Mouse (Mus musculus) forebrain, embryonic 16.5 days (tissue): ENCODE results near the gene Ctnnbip1. TPM values are rescaled to one million over a fixed set of nuclear protein-coding genes. Genes with fewer than 3 reads are reported as not detected.

Experiments
- ATAC-seq: fragments of 200-750 bp; cut with Nextera tagmentation; 2 replicates; pipeline ENCODE4 v1.8.0; 2017; ENCODE audit warnings: mild to moderate bottlenecking, moderate library complexity
- H3K27ac ChIP-seq: fragments of 300-500 bp; sonication (generic); 2 replicates; pipeline ENCODE4 v1.5.1; 2014; ENCODE audit warnings: low read length, control low read depth
- H3K27me3 ChIP-seq: fragments of 300-500 bp; sonication (generic); replicated peaks from 2 replicates; pipeline ENCODE4 v1.6.1; 2014; ENCODE audit warnings: low read length; ENCODE audit not compliant: control insufficient read depth, insufficient read depth
- H3K36me3 ChIP-seq: fragments of 300-500 bp; sonication (generic); 2 replicates; pipeline ENCODE4 v1.6.1; 2014; ENCODE audit not compliant: control insufficient read depth, insufficient read depth
- H3K4me1 ChIP-seq: fragments of 300-500 bp; sonication (generic); replicated peaks from 2 replicates; pipeline ENCODE4 v1.6.1; 2014; ENCODE audit warnings: low read length; ENCODE audit not compliant: control insufficient read depth, insufficient read depth
- H3K4me2 ChIP-seq: fragments of 300-500 bp; sonication (generic); 2 replicates; pipeline ENCODE4 v1.6.1; 2014; ENCODE audit warnings: mild to moderate bottlenecking, low read length, control low read depth
- H3K4me3 ChIP-seq: fragments of 300-500 bp; sonication (generic); replicated peaks from 2 replicates; pipeline ENCODE4 v1.5.1; 2014; ENCODE audit warnings: mild to moderate bottlenecking, low read length, control low read depth
- H3K9ac ChIP-seq: fragments of 300-500 bp; sonication (generic); replicated peaks from 2 replicates; pipeline ENCODE4 v1.6.1; 2014; ENCODE audit warnings: low read depth, low read length, control low read depth
- H3K9me3 ChIP-seq: fragments of 300-500 bp; sonication (generic); 2 replicates; pipeline ENCODE4 v1.6.1; 2016; ENCODE audit warnings: low read length; ENCODE audit not compliant: control insufficient read depth
- WGBS: fragments of 180-500 bp; shearing (Covaris S2); extraction: QIAGEN DNeasy Blood & Tissue Kit; methylation state at CpG from one replicate; pipeline ENCODE4 v1.1.7; 2014; 5-methylcytosine and 5-hydroxymethylcytosine counted together
- polyA plus RNA-seq: library from polyadenylated mRNA; unstranded; fragments of >200 nt; fragmentation: Nextera tagmentation; extraction: Ambion mirVana; gene quantifications from 2 replicates; pipeline ENCODE4 v1.2.1, GENCODE M21; 2015

The Ctnnbip1 gene
- polyA plus RNA-seq, 1 experiment from 2014 or later: 105 TPM

DNA sequence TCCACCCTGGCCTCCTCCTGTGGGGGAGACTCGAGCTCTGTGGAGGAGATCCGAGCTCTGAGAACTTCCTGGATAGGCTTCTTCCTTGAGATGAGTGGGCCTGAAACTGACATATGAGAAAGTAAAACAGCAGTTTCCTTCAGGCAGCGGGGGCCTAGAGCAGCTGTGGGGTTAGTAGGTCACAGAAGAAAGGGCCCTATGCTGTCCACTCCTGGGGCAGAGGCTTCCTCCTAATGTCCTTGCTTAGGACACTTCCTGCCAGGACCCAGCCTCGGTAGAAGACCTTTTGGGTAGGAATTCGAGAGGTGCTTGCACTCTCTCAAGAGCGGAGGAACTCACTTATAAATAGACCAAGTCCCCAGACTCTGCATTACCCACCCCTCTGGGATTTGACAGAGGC is 11.7 kb downstream of the Ctnnbip1 start:
- no peak for ATAC-seq
- no peaks in the 10 kb centered on the region for H3K36me3 ChIP-seq
- 88% methylated on average over 6 of the region's 6 CpGs for WGBS
- no peak overlapping the region for H3K9ac ChIP-seq
- peaks cover 6% of the 10 kb centered on the region; the same call in 1 of the 2 replicates for H3K4me1 ChIP-seq
- no peaks in the 10 kb centered on the region for H3K27me3 ChIP-seq
- no peak overlapping the region for H3K4me3 ChIP-seq
- H3K9me3 ChIP-seq: no peaks in the 10 kb centered on the region
- no peak overlapping the region for H3K4me2 ChIP-seq
- H3K27ac ChIP-seq: no peak overlapping the region

DNA sequence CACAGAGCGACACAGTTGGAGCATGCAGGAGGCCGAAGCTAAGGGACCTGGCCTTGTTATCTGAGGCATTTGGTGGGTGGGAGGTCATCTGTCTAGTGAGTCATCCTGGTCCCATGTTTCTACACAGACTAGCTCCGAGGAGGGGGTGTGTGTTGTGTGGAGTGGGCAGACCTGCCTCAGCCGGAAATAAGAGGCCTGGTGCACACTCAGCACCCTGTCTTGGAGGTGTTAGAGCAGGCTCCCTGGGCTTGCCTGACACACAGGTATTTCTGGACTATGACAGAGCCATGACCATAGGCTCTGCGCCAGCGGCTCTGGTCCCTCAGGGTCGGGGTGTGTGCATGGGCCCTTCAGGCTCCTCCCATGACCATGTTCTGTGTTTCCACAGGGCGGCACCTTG is 21.4 kb downstream of the Ctnnbip1 start:
- 0 out of 2 replicates have a peak, but pooled peaks cover 2% of the 10 kb centered on the region for H3K4me1 ChIP-seq
- H3K27me3 ChIP-seq: no peaks in the 10 kb centered on the region
- H3K4me3 ChIP-seq: no peak overlapping the region
- no peak overlapping the region for H3K27ac ChIP-seq
- H3K9me3 ChIP-seq: no peaks in the 10 kb centered on the region
- no peaks in the 10 kb centered on the region for H3K36me3 ChIP-seq
- no peak for ATAC-seq
- WGBS: 90% methylated on average over 8 of the region's 8 CpGs
- 0 out of 2 replicates have a peak overlapping the region, but pooled peaks have one; percentile 9 for H3K9ac ChIP-seq
- H3K4me2 ChIP-seq: no peak overlapping the region

DNA sequence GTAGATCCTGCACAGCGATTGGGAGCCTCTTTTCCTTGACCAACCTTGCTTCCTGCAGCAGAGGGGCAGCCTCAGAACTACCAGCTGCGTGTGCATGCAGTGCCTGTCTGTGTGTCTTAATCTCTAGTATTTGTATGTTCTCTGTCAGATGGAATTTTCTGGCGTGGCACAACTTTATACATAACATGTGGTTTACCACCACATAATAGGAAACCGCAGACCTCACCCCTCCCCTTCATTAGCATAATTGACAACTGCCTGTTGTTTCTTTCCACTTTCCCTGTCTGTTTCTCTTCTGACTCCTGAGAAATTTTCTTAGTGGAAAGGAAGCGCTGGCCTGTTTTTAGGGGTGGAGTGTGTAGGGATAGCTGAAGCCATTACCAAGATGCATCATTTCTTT is 23.9 kb downstream of the Ctnnbip1 start:
- H3K27ac ChIP-seq: no peak overlapping the region
- no peak for ATAC-seq
- peaks cover 4% of the 10 kb centered on the region; the same call in 1 of the 2 replicates for H3K36me3 ChIP-seq
- 0 out of 2 replicates have a peak, but pooled peaks cover 2% of the 10 kb centered on the region for H3K4me1 ChIP-seq
- H3K27me3 ChIP-seq: no peaks in the 10 kb centered on the region
- WGBS: 52% methylated on average over 5 of the region's 5 CpGs
- no peak overlapping the region for H3K4me2 ChIP-seq
- no peaks in the 10 kb centered on the region for H3K9me3 ChIP-seq
- no peak overlapping the region for H3K9ac ChIP-seq
- H3K4me3 ChIP-seq: no peak overlapping the region

DNA sequence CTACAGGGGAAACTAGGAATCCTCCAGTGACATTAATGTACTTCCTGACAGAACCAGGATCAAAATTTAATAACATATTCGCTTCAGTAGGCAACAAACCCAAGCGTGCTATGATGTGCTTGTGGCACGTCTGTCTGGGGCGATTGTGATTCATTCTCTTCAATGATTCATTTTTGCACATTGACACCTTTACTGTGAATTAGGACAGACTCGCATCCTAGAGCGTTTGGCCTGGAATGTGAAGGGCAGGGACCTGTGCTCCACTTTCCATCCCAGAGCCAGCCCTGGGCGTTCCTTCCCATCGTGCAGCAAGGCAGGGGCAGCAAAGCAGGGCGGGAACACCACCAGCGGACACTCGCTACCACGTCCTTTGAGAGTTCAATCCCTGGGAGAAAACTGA is 24.4 kb downstream of the Ctnnbip1 start:
- no peak overlapping the region for H3K9ac ChIP-seq
- H3K4me3 ChIP-seq: no peak overlapping the region
- peaks cover 4% of the 10 kb centered on the region; the same call in 1 of the 2 replicates for H3K36me3 ChIP-seq
- H3K27ac ChIP-seq: no peak overlapping the region
- WGBS: 75% methylated on average over 12 of the region's 12 CpGs
- no peaks in the 10 kb centered on the region for H3K27me3 ChIP-seq
- ATAC-seq: no peak
- no peaks in the 10 kb centered on the region for H3K9me3 ChIP-seq
- no peak overlapping the region for H3K4me2 ChIP-seq
- 0 out of 2 replicates have a peak, but pooled peaks cover 2% of the 10 kb centered on the region for H3K4me1 ChIP-seq

DNA sequence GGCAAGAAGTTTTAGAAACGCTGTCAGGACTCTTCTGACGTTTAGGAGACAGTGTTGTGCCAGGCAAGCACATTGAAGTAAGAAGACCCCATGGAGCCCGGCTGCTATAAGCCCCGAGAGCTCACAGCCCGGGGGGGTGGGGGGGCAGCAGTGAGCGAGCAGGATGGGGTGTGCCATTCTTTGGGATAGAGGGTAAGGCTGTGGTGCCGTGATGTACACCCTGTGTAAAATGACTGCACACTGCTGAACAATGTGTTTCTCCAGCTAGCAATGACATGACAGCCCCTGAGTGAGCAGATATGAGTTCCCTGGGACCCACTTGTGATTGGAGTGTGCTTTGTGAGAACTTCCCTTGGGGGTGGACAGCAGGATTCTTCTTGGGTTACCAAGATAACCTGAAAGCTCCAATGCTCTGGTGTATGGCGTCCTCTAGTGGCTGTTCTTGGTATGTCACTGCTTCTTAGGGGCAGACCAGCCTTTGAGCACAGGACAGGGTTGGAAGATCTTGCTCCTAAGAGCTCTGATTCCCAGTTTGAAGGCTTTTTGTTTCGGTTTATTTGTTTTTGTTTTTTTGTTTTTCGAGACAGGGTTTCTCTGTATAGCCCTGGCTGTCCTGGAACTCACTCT is 25.0 kb downstream of the Ctnnbip1 start:
- ATAC-seq: peak; percentile 52
- peaks cover 4% of the 10 kb centered on the region; the same call in 1 of the 2 replicates for H3K36me3 ChIP-seq
- H3K27me3 ChIP-seq: no peaks in the 10 kb centered on the region
- H3K9ac ChIP-seq: no peak overlapping the region
- H3K9me3 ChIP-seq: no peaks in the 10 kb centered on the region
- 0 out of 2 replicates have a peak, but pooled peaks cover 2% of the 10 kb centered on the region for H3K4me1 ChIP-seq
- no peak overlapping the region for H3K27ac ChIP-seq
- H3K4me3 ChIP-seq: no peak overlapping the region
- 36% methylated on average over 10 of the region's 10 CpGs for WGBS
- no peak overlapping the region for H3K4me2 ChIP-seq

GRCm38 (mm10) chr4:149544892-149545291 is 26.9 kb downstream of the Ctnnbip1 start:
- peaks cover 4% of the 10 kb centered on the region; the same call in 1 of the 2 replicates for H3K36me3 ChIP-seq
- no peaks in the 10 kb centered on the region for H3K27me3 ChIP-seq
- ATAC-seq: no peak
- H3K27ac ChIP-seq: no peak overlapping the region
- no peak overlapping the region for H3K9ac ChIP-seq
- 87% methylated on average over 8 of the region's 8 CpGs for WGBS
- H3K4me1 ChIP-seq: 0 out of 2 replicates have a peak, but pooled peaks cover 2% of the 10 kb centered on the region
- no peak overlapping the region for H3K4me2 ChIP-seq
- H3K4me3 ChIP-seq: no peak overlapping the region
- no peaks in the 10 kb centered on the region for H3K9me3 ChIP-seq

GRCm38 (mm10) chr4:149546797-149547444 is 28.9 kb downstream of the Ctnnbip1 start:
- peaks cover 4% of the 10 kb centered on the region; the same call in 1 of the 2 replicates for H3K36me3 ChIP-seq
- H3K27ac ChIP-seq: no peak overlapping the region
- no peak for ATAC-seq
- H3K9me3 ChIP-seq: no peaks in the 10 kb centered on the region
- 0 out of 2 replicates have a peak, but pooled peaks cover 1% of the 10 kb centered on the region for H3K4me1 ChIP-seq
- WGBS: 87% methylated on average over 9 of the region's 9 CpGs
- no peaks in the 10 kb centered on the region for H3K27me3 ChIP-seq
- no peak overlapping the region for H3K4me2 ChIP-seq
- H3K4me3 ChIP-seq: no peak overlapping the region
- no peak overlapping the region for H3K9ac ChIP-seq

- 81% methylated on average over 6 of the region's 6 CpGs for WGBS
- Histone ChIP-seq H3K36me3 (peaks cover 4% of the 10 kb centered on the region; the same call in 1 of the 2 replicates), H3K9ac (no peak overlapping the region), H3K27me3 (no peaks in the 10 kb centered on the region), H3K27ac (no peak overlapping the region), H3K4me2 (no peak overlapping the region), H3K4me3 (no peak overlapping the region), H3K4me1 (no peaks in the 10 kb centered on the region), H3K9me3 (no peaks in the 10 kb centered on the region)
- ATAC-seq: no peak
These were observed 29.5 kb downstream of the Ctnnbip1 start for GRCm38 (mm10) chr4:149547523-149547922.

GRCm38 (mm10) chr4:149549221-149549925 is 31.3 kb downstream of the Ctnnbip1 start:
- WGBS: 64% methylated on average over 9 of the region's 9 CpGs
- peaks cover 4% of the 10 kb centered on the region; the same call in 1 of the 2 replicates for H3K36me3 ChIP-seq

More at GRCm38 (mm10) chr4:149549221-149549925, 31.3 kb downstream of the Ctnnbip1 start:
- 0 out of 2 replicates have a peak overlapping the region, but pooled peaks have one; percentile 12 for H3K9ac ChIP-seq
- no peak overlapping the region for H3K27ac ChIP-seq
- no peaks in the 10 kb centered on the region for H3K4me1 ChIP-seq
- peak; percentile 93 for ATAC-seq
- H3K4me3 ChIP-seq: no peak overlapping the region
- H3K27me3 ChIP-seq: no peaks in the 10 kb centered on the region
- H3K9me3 ChIP-seq: no peaks in the 10 kb centered on the region
- no peak overlapping the region for H3K4me2 ChIP-seq
